Mouse (Mus musculus): ENCODE data around the gene Rasl10a. TPM values are rescaled to one million over a fixed set of nuclear protein-coding genes. Genes with fewer than 3 reads are reported as not detected.

Gene Rasl10a
- polyA plus RNA-seq, 1 experiment from 2014 or later = 0.84 TPM

GRCm38 (mm10) chr11:5098736-5099542, 41.0 kb downstream of the Rasl10a start, which contains the start of the genes Rhbdd3 and Ewsr1:
Gene Rhbdd3, plus strand, starts transcription at chr11:5098926.
Gene Ewsr1, minus strand, starts transcription at chr11:5099266.
- Histone ChIP-seq H3K9me3 (ENCODE audit: control insufficient read depth, low read length) (no peaks in the 10 kb centered on the region), H3K4me1 (ENCODE audit: control insufficient read depth, insufficient read depth, low read length) (peaks cover 9% of the 10 kb centered on the region), H3K36me3 (ENCODE audit: control insufficient read depth, insufficient read depth, low read length) (peaks cover 2% of the 10 kb centered on the region; the same call in 1 of the 2 replicates), H3K27me3 (ENCODE audit: control insufficient read depth, insufficient read depth, low read length) (no peaks in the 10 kb centered on the region), H3K4me2 (ENCODE audit: low read depth, severe bottlenecking) (peak within 1 kb of the TSS; percentile 80), H3K27ac (replicated peaks; ENCODE audit: low read depth, low read length) (peak within 1 kb of the TSS; percentile 93), H3K4me3 (ENCODE audit: low read depth, low read length) (peak within 1 kb of the TSS; percentile 100), H3K9ac (ENCODE audit: low read length) (peak within 1 kb of the TSS; percentile 100)
- DNase-seq (ENCODE audit: low spot score) = peak; percentile 99
- under 1% methylated on average over 89 of the region's 92 CpGs for WGBS
- peak; percentile 84 for ATAC-seq (ENCODE audit: insufficient number of reproducible peaks, low FRiP score, low TSS enrichment, low read depth)

- Histone ChIP-seq H3K9ac (ENCODE audit: low read length) (peak overlapping the region; percentile 100), H3K27ac (replicated peaks; ENCODE audit: low read depth, low read length) (peak overlapping the region; percentile 93), H3K4me1 (ENCODE audit: control insufficient read depth, insufficient read depth, low read length) (peaks cover 9% of the 10 kb centered on the region), H3K36me3 (ENCODE audit: control insufficient read depth, insufficient read depth, low read length) (no peaks in the 10 kb centered on the region; the same call in 1 of the 2 replicates), H3K4me2 (ENCODE audit: low read depth, severe bottlenecking) (peak overlapping the region; percentile 80), H3K27me3 (ENCODE audit: control insufficient read depth, insufficient read depth, low read length) (no peaks in the 10 kb centered on the region), H3K9me3 (ENCODE audit: control insufficient read depth, low read length) (no peaks in the 10 kb centered on the region), H3K4me3 (ENCODE audit: low read depth, low read length) (peak overlapping the region; percentile 100)
- 0% methylated on average over 24 of the region's 31 CpGs for WGBS
- DNase-seq (ENCODE audit: low spot score) (peak; percentile 91), ATAC-seq (ENCODE audit: insufficient number of reproducible peaks, low FRiP score, low TSS enrichment, low read depth) (peak; percentile 78)
Measured at GRCm38 (mm10) chr11:5099576-5100183, 41.8 kb downstream of the Rasl10a start.

GRCm38 (mm10) chr11:5100283-5100682, 42.4 kb downstream of the Rasl10a start:
- 2% methylated on average over 7 of the region's 7 CpGs for WGBS
- H3K4me2 ChIP-seq (ENCODE audit: low read depth, severe bottlenecking) = peak overlapping the region; percentile 80
- peaks cover 9% of the 10 kb centered on the region for H3K4me1 ChIP-seq (ENCODE audit: control insufficient read depth, insufficient read depth, low read length)
- no peak overlapping the region for H3K27ac ChIP-seq (replicated peaks; ENCODE audit: low read depth, low read length)
- no peak for ATAC-seq (ENCODE audit: insufficient number of reproducible peaks, low FRiP score, low TSS enrichment, low read depth)
- no peaks in the 10 kb centered on the region for H3K27me3 ChIP-seq (ENCODE audit: control insufficient read depth, insufficient read depth, low read length)
- peak overlapping the region; percentile 100 for H3K4me3 ChIP-seq (ENCODE audit: low read depth, low read length)
- no peak for DNase-seq (ENCODE audit: low spot score)
- no peaks in the 10 kb centered on the region; the same call in 1 of the 2 replicates for H3K36me3 ChIP-seq (ENCODE audit: control insufficient read depth, insufficient read depth, low read length)
- no peaks in the 10 kb centered on the region for H3K9me3 ChIP-seq (ENCODE audit: control insufficient read depth, low read length)
- peak overlapping the region; percentile 100 for H3K9ac ChIP-seq (ENCODE audit: low read length)

GRCm38 (mm10) chr11:5100801-5101200, 42.9 kb downstream of the Rasl10a start:
- H3K4me2 ChIP-seq (ENCODE audit: low read depth, severe bottlenecking) = peak overlapping the region; percentile 80
- WGBS = 42% methylated on average over 5 of the region's 5 CpGs
- no peaks in the 10 kb centered on the region for H3K9me3 ChIP-seq (ENCODE audit: control insufficient read depth, low read length)
- peaks cover 9% of the 10 kb centered on the region for H3K4me1 ChIP-seq (ENCODE audit: control insufficient read depth, insufficient read depth, low read length)
- no peak for ATAC-seq (ENCODE audit: insufficient number of reproducible peaks, low FRiP score, low TSS enrichment, low read depth)
- no peaks in the 10 kb centered on the region for H3K27me3 ChIP-seq (ENCODE audit: control insufficient read depth, insufficient read depth, low read length)
- H3K27ac ChIP-seq (replicated peaks; ENCODE audit: low read depth, low read length) = no peak overlapping the region
- no peak overlapping the region for H3K4me3 ChIP-seq (ENCODE audit: low read depth, low read length)
- no peaks in the 10 kb centered on the region; the same call in 1 of the 2 replicates for H3K36me3 ChIP-seq (ENCODE audit: control insufficient read depth, insufficient read depth, low read length)
- H3K9ac ChIP-seq (ENCODE audit: low read length) = no peak overlapping the region
- no peak for DNase-seq (ENCODE audit: low spot score)

GRCm38 (mm10) chr11:5101641-5102040, 43.7 kb downstream of the Rasl10a start:
- Histone ChIP-seq H3K9ac (ENCODE audit: low read length) (no peak overlapping the region), H3K4me2 (ENCODE audit: low read depth, severe bottlenecking) (no peak overlapping the region), H3K27me3 (ENCODE audit: control insufficient read depth, insufficient read depth, low read length) (no peaks in the 10 kb centered on the region), H3K9me3 (ENCODE audit: control insufficient read depth, low read length) (no peaks in the 10 kb centered on the region), H3K27ac (replicated peaks; ENCODE audit: low read depth, low read length) (no peak overlapping the region), H3K36me3 (ENCODE audit: control insufficient read depth, insufficient read depth, low read length) (no peaks in the 10 kb centered on the region; the same call in 1 of the 2 replicates), H3K4me1 (ENCODE audit: control insufficient read depth, insufficient read depth, low read length) (peaks cover 9% of the 10 kb centered on the region), H3K4me3 (ENCODE audit: low read depth, low read length) (no peak overlapping the region)
- WGBS = 74% methylated on average over 6 of the region's 6 CpGs
- ATAC-seq (ENCODE audit: insufficient number of reproducible peaks, low FRiP score, low TSS enrichment, low read depth) = no peak
- DNase-seq (ENCODE audit: low spot score) = no peak

- 92% methylated on average over 7 of the region's 7 CpGs for WGBS
Measured at GRCm38 (mm10) chr11:5102384-5102783, 44.5 kb downstream of the Rasl10a start.

GRCm38 (mm10) chr11:5103986-5104509, 46.1 kb downstream of the Rasl10a start:
- H3K9me3 ChIP-seq (ENCODE audit: control insufficient read depth, low read length) = no peaks in the 10 kb centered on the region
- H3K27ac ChIP-seq (replicated peaks; ENCODE audit: low read depth, low read length) = no peak overlapping the region
- H3K4me3 ChIP-seq (ENCODE audit: low read depth, low read length) = no peak overlapping the region
- DNase-seq (ENCODE audit: low spot score) (no peak), ATAC-seq (ENCODE audit: insufficient number of reproducible peaks, low FRiP score, low TSS enrichment, low read depth) (no peak)
- WGBS = 91% methylated on average over 4 of the region's 4 CpGs
- no peak overlapping the region for H3K9ac ChIP-seq (ENCODE audit: low read length)
- H3K4me2 ChIP-seq (ENCODE audit: low read depth, severe bottlenecking) = no peak overlapping the region
- H3K4me1 ChIP-seq (ENCODE audit: control insufficient read depth, insufficient read depth, low read length) = peaks cover 7% of the 10 kb centered on the region
- H3K36me3 ChIP-seq (ENCODE audit: control insufficient read depth, insufficient read depth, low read length) = no peaks in the 10 kb centered on the region; the same call in 1 of the 2 replicates
- H3K27me3 ChIP-seq (ENCODE audit: control insufficient read depth, insufficient read depth, low read length) = no peaks in the 10 kb centered on the region

More at GRCm38 (mm10) chr11:5102384-5102783, 44.5 kb downstream of the Rasl10a start:
- no peaks in the 10 kb centered on the region for H3K9me3 ChIP-seq (ENCODE audit: control insufficient read depth, low read length)
- H3K9ac ChIP-seq (ENCODE audit: low read length) = no peak overlapping the region
- ATAC-seq (ENCODE audit: insufficient number of reproducible peaks, low FRiP score, low TSS enrichment, low read depth) (no peak), DNase-seq (ENCODE audit: low spot score) (no peak)
- H3K27me3 ChIP-seq (ENCODE audit: control insufficient read depth, insufficient read depth, low read length) = no peaks in the 10 kb centered on the region
- H3K4me3 ChIP-seq (ENCODE audit: low read depth, low read length) = no peak overlapping the region
- H3K36me3 ChIP-seq (ENCODE audit: control insufficient read depth, insufficient read depth, low read length) = no peaks in the 10 kb centered on the region; the same call in 1 of the 2 replicates
- H3K4me2 ChIP-seq (ENCODE audit: low read depth, severe bottlenecking) = no peak overlapping the region
- H3K27ac ChIP-seq (replicated peaks; ENCODE audit: low read depth, low read length) = no peak overlapping the region
- H3K4me1 ChIP-seq (ENCODE audit: control insufficient read depth, insufficient read depth, low read length) = peaks cover 9% of the 10 kb centered on the region

- no peak for DNase-seq (ENCODE audit: low spot score)
- ATAC-seq (ENCODE audit: insufficient number of reproducible peaks, low FRiP score, low TSS enrichment, low read depth) = no peak
- Histone ChIP-seq H3K4me2 (ENCODE audit: low read depth, severe bottlenecking) (no peak overlapping the region), H3K9ac (ENCODE audit: low read length) (no peak overlapping the region), H3K9me3 (ENCODE audit: control insufficient read depth, low read length) (no peaks in the 10 kb centered on the region), H3K27ac (replicated peaks; ENCODE audit: low read depth, low read length) (no peak overlapping the region), H3K4me3 (ENCODE audit: low read depth, low read length) (no peak overlapping the region), H3K27me3 (ENCODE audit: control insufficient read depth, insufficient read depth, low read length) (no peaks in the 10 kb centered on the region), H3K4me1 (ENCODE audit: control insufficient read depth, insufficient read depth, low read length) (no peaks in the 10 kb centered on the region), H3K36me3 (ENCODE audit: control insufficient read depth, insufficient read depth, low read length) (no peaks in the 10 kb centered on the region)
- 69% methylated on average over 8 of the region's 8 CpGs for WGBS
Measured at GRCm38 (mm10) chr11:5109441-5109840, 51.5 kb downstream of the Rasl10a start.
